Mouse (Mus musculus): ENCODE results near the gene Il1b. TPM values are rescaled to one million over a fixed set of nuclear protein-coding genes. Genes with fewer than 3 reads are reported as not detected.
A peak's percentile ranks its signal among the peaks of the same experiment; 100 is the strongest.

Il1b gene
- total RNA-seq, 4 experiments from 2014 or later, result 0.31 to 0.73 TPM; not detected in 2

- no peak for DNase-seq (ENCODE audit: low spot score in 2 of 2)
Observed at GRCm38 (mm10) chr2:129368795-129369194, 2.1 kb downstream of the Il1b start.

DNA sequence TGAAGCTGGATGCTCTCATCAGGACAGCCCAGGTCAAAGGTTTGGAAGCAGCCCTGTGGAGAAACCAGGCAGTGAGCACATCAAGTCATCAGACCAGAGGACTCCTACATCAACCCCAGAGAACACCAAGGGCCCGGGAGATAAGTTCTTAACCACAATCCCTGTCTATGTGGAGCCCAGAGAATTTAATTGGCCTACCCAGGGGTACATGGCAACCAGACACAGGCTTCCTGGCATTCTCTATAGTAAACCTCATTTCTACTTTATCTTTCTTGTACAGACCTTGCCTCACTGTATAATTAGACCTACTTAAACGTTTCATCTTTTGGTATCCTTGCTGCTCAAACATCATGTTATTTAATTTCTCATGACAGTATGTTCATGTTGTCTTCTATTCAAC lies 2.8 kb downstream of the Il1b start:
- no peak for DNase-seq (ENCODE audit: low spot score in 2 of 2)

GRCm38 (mm10) chr2:129367246-129367645 lies 3.7 kb downstream of the Il1b start:
- no peak for DNase-seq (ENCODE audit: low spot score in 2 of 2)

- DNase-seq (ENCODE audit: low spot score in 2 of 2), result no peak
Observed at GRCm38 (mm10) chr2:129360975-129361560, 9.9 kb downstream of the Il1b start.

DNA sequence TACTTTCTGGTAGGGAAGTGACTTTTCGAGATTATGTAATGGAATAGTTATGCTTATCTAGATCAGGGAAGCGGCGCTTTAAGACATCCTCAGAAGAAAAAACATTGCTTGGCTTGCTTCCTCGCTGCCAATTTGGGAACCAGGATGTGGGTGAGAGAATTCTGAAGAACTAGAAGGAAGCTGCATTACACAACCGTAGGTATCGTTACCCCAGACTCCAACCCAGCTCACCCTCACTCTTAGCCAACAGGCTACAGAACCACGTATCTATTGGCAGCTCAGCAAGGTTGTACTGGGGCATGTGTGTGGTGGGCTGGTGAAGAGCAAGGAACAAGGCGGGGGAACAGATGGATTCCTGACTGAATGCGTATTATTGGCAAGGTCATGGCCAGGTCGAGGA lies 10.7 kb downstream of the Il1b start:
- peak; percentile 38 to 45 for DNase-seq (ENCODE audit: low spot score in 2 of 2)

GRCm38 (mm10) chr2:129338138-129338621 lies 32.8 kb downstream of the Il1b start:
- no peak for DNase-seq (ENCODE audit: low spot score in 2 of 2)

DNA sequence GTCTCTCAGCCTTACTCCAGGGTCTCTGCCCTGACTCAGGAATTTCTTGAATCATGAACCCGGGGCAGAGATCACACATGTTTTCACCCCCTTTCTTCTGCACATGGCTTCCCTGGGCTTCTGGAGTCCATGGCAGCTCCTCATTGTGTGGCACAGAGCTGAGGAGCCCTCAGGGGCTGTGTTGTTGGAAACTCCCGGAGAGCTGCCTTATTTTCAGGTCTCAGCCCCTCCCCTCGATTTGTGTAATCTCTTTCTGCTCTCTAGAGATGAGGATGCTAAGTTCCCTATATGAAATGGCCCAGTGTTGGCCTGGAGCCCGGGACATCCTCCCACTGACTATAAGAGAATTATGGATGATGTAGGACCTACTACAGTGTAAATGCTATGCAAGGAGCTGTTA lies 37.5 kb downstream of the Il1b start:
- no peak for DNase-seq (ENCODE audit: low spot score in 2 of 2)

DNA sequence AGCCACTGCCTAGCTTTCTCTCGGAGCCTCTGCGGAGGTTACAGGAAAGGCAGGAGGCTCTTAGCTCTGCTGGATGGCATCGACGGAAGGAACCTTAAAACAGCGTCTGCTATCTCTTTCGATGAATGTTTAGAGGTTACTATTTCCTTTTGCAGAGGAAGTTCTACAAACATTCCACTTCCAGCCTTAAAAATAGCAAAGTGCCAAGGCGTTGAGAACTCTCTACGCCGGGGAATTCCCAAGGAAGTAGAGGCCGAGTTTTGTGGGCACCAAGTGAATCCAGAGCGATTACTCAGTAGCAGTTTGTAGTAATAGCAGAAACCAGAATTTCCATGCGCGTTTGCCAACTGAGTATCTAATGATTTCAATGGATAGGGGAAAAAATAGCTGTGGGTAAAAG lies 40.4 kb downstream of the Il1b start:
- no peak for DNase-seq (ENCODE audit: low spot score in 2 of 2)

DNA sequence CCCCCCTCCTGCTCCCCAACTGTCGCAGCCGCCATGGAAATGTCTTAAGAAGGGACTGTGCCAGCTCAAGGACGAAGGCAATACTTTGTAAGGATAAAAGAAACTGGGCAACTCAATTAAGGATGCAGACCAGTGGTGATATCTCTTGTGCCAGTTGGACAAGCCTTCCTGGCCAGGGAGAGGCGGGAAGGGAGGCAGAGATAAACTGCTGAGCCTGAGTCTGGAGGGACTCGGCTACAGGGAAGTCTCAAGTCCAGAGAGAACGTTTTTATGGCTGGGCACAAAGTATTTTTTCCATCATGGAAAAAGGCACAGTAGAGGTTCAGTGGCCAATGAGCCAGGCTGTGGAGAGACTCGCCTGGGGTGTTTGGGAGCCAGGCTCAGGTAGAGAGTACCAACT lies 40.9 kb downstream of the Il1b start:
- no peak for DNase-seq (ENCODE audit: low spot score in 2 of 2)

DNA sequence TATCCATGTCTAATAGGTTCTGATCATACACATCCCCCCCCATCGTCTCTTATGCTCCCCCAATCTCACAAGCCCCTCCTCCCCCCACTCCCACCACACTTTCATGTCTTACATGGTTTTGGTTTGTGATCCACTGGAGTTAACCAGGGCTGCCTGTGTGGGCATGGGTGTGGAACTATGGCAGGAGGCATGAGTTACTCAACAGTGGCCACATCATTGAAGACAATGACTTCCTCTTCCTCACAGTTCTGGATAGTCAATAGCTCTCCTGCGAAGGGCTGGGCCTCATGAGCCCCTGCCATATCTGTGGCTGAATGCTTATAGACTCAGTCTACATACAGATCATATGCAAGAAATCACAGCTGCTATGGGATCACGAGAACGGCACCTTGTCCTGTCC lies 42.7 kb downstream of the Il1b start:
- no peak for DNase-seq (ENCODE audit: low spot score in 2 of 2)

- no peak for DNase-seq (ENCODE audit: low spot score in 2 of 2)
Observed at GRCm38 (mm10) chr2:129324216-129324615, 46.7 kb downstream of the Il1b start.

- no peak for DNase-seq (ENCODE audit: low spot score in 2 of 2)
Observed at GRCm38 (mm10) chr2:129322117-129322635, 48.8 kb downstream of the Il1b start.

- no peak for DNase-seq (ENCODE audit: low spot score in 2 of 2)
Observed at GRCm38 (mm10) chr2:129320033-129320605, 50.8 kb downstream of the Il1b start.

DNA sequence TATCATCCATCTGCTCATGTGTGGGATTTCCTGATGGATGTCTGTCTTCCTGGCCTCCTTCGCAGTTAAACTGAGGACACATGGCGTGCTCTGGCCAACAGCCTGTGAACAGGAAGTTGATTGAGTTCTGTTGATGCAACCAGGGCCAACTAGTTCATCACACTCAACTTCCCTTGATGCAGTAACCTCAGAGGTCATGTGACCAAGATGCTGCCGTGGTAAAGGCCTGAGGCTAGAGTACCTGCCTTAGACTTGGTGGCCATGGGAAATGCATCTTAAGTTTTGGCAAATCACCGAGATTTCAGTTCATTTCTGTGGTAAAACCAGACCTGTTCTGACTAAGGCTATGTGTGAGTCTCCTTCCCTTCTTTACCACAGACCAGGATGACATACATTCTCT lies 55.1 kb downstream of the Il1b start:
- DNase-seq (ENCODE audit: low spot score in 2 of 2), result no peak

DNA sequence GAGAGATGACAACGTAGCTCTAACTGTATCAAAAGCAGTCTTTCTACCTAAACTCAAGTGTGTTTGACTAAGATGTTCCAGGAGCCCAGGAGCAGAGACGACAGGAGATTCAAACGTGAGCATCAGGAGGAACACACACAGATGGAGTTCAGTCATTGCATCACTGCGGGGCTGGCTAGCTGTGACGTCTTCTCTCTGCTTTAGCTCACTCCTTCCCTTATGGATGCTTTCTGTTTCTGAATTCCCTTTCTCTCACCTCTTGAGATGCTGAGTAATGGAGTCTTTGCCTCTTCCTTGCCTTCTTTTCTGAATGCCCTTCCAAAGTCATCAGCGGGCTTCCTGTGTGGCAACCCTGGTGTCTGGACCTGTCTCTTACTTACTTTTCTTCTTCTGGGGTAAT lies 56.1 kb downstream of the Il1b start:
- DNase-seq (ENCODE audit: low spot score in 2 of 2), result no peak

Other genes starting within 250 kb of the Il1b start
- gene Chchd5, start 241.4 kb downstream of the Il1b start, total RNA-seq (2022), result 10 to 100 TPM; 11.8 to 14.3 (median 12.4) TPM
- gene Slc20a1, start 172.4 kb downstream of the Il1b start, total RNA-seq (2022), result 100 to 1,000 TPM; 143 to 159 (median 145) TPM
- under 1 TPM; 0.18 to 0.54 (median 0.46) TPM for gene Ckap2l, start 73.9 kb downstream of the Il1b start, total RNA-seq (2022)
- 1 to 10 TPM in 2 of 4 experiments, under 1 TPM in 2; 0.27 to 2.0 (median 1.0) TPM for gene Il1a, start 61.2 kb downstream of the Il1b start, total RNA-seq (2022)
- 1 to 10 TPM in 2 of 4 experiments, under 1 TPM in 2; 0.24 to 1.8 (median 0.93) TPM for gene F830045P16Rik, start 165.5 kb upstream of the Il1b start, total RNA-seq (2022)
- 100 to 1,000 TPM; 317 to 358 (median 338) TPM for gene Sirpa, start 221.7 kb upstream of the Il1b start, total RNA-seq (2022)

Data from layer of hippocampus, adult 8-10 months (tissue).